Comparison of ENCODE assay signal across 7 mouse cellular contexts in genomic region chr11:115427482-115428331, GRCm38 (mm10). TPM values are rescaled to one million over a fixed set of nuclear protein-coding genes. Genes with fewer than 3 reads are reported as not detected.
A peak's percentile ranks its signal among the peaks of the same experiment; 100 is the strongest.
DNase-seq lines count a peak whose midpoint lies in the region; ATAC-seq lines count a peak whose summit lies in the region.

No protein-coding gene starts in this region.

- peak overlapping the region; percentile 63 for H3K27ac ChIP-seq in hindbrain, embryonic 13.5 days

- peak overlapping the region; percentile 39; the same call in 1 of the 2 replicates for H3K9ac ChIP-seq in hindbrain, embryonic 13.5 days

- H3K27me3 ChIP-seq in hindbrain, embryonic 13.5 days = no peaks in the 10 kb centered on the region

- H3K9me3 ChIP-seq in hindbrain, embryonic 13.5 days = no peaks in the 10 kb centered on the region

- peaks cover 11% of the 10 kb centered on the region for H3K4me1 ChIP-seq in hindbrain, embryonic 13.5 days (replicated peaks)

- H3K4me2 ChIP-seq in hindbrain, embryonic 13.5 days = peak overlapping the region; percentile 36

- peak; percentile 88 to 90 for DNase-seq in cerebellum, postnatal 10 days
- peak; percentile 60 to 65 for DNase-seq in frontal cortex, postnatal 14 days (ENCODE audit: low spot score in 2 of 2)
- DNase-seq in layer of hippocampus, postnatal 14 days (ENCODE audit: low spot score in 2 of 2) = peak; percentile 80 to 84
- peak; percentile 77 for DNase-seq in lung, postnatal 25 days (ENCODE audit: low spot score)
- DNase-seq in retina, postnatal 7 days (ENCODE audit: low read depth, low spot score) = peak; percentile 79

- H3K36me3 ChIP-seq in hindbrain, embryonic 13.5 days = peaks cover 78% of the 10 kb centered on the region

- peak; percentile 61 for ATAC-seq in activated CD4-positive, CD25-positive, alpha-beta regulatory T cell, adult 4 months
- peak; percentile 71 for ATAC-seq in hindbrain, embryonic 13.5 days (ENCODE audit: low FRiP score)

- WGBS in hindbrain, embryonic 13.5 days = 33% methylated on average over 20 of the region's 20 CpGs

- no peak overlapping the region for H3K4me3 ChIP-seq in hindbrain, embryonic 13.5 days

RNA-seq across cellular contexts. Expression of gene Kctd2, which starts 7.8 kb away (rescaled TPM):
- 10 to 100 TPM in 1 of 2 experiments, 1 to 10 TPM in 1; 6.9 to 12.2 TPM for polyA plus RNA-seq in activated CD4-positive, CD25-positive, alpha-beta regulatory T cell, adult 4 months (2017; shearing (Covaris generic))
- 17.7 and 22.2 TPM in 2 replicates for polyA plus RNA-seq in hindbrain, embryonic 13.5 days (2015; fragmentation: Nextera tagmentation; extraction: Ambion mirVana)
- 10 to 100 TPM; 59.0 to 68.3 TPM for total RNA-seq in layer of hippocampus, postnatal 14 days (2021)

RNA-seq across cellular contexts. Expression of gene Atp5h, which starts 7.9 kb away (rescaled TPM):
- polyA plus RNA-seq in activated CD4-positive, CD25-positive, alpha-beta regulatory T cell, adult 4 months (2017; shearing (Covaris generic)) = 100 to 1,000 TPM; 705 to 855 TPM
- 945 and 956 TPM in 2 replicates for polyA plus RNA-seq in hindbrain, embryonic 13.5 days (2015; fragmentation: Nextera tagmentation; extraction: Ambion mirVana)
- 100 to 1,000 TPM; 440 to 460 TPM for total RNA-seq in layer of hippocampus, postnatal 14 days (2021)

RNA-seq across cellular contexts. Expression of gene Trim80, which starts 12.6 kb away (rescaled TPM):
- not detected for polyA plus RNA-seq in activated CD4-positive, CD25-positive, alpha-beta regulatory T cell, adult 4 months (2017; shearing (Covaris generic))
- polyA plus RNA-seq in hindbrain, embryonic 13.5 days (2015; fragmentation: Nextera tagmentation; extraction: Ambion mirVana) = not detected in 2 replicates
- not detected for total RNA-seq in layer of hippocampus, postnatal 14 days (2021)

RNA-seq across cellular contexts. Expression of gene Mrpl58, which starts 24.2 kb away (rescaled TPM):
- 100 to 1,000 TPM; 206 to 214 TPM for polyA plus RNA-seq in activated CD4-positive, CD25-positive, alpha-beta regulatory T cell, adult 4 months (2017; shearing (Covaris generic))
- 196 and 205 TPM in 2 replicates for polyA plus RNA-seq in hindbrain, embryonic 13.5 days (2015; fragmentation: Nextera tagmentation; extraction: Ambion mirVana)
- total RNA-seq in layer of hippocampus, postnatal 14 days (2021) = 10 to 100 TPM; 95.7 to 96.6 TPM

RNA-seq across cellular contexts. Expression of gene Slc16a5, which starts 34.6 kb away (rescaled TPM):
- 1 to 10 TPM; 2.9 to 3.1 TPM for polyA plus RNA-seq in activated CD4-positive, CD25-positive, alpha-beta regulatory T cell, adult 4 months (2017; shearing (Covaris generic))
- 0.19 TPM in 1 of 2 replicates, not detected in the other for polyA plus RNA-seq in hindbrain, embryonic 13.5 days (2015; fragmentation: Nextera tagmentation; extraction: Ambion mirVana)
- not detected for total RNA-seq in layer of hippocampus, postnatal 14 days (2021)
